Mouse (Mus musculus) c-Kit-positive CD71-negative TER-119-negative erythroid progenitor cells, embryonic 14.5 days (primary cell): ENCODE results near the gene Dpep3.

ENCODE experiments used
- DNase-seq: peaks from one replicate; pipeline ENCODE4 v3.0.0-alpha.2; 2013; ENCODE audit warnings: low read depth

Dpep3 gene

DNA sequence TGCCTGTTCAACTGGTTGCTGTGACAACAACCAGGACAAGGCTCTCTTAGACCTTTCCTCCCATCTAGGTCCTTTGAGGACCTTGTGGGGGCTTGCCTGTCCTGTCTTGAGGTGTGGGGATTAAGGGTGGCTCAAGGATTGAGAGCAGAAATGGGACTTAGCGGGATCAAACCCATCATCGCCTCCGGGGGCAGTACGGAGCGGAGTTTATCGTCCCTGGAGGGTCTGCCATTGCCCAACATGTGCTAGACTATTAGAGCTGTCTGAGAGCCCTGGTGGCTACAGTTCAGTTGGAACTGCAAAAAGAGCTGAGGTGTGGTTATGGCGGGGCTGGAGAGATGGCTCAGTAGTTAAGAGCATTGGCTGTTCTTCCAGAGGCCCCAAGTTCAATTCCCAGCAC lies 3.9 kb downstream of the Dpep3 start:
- DNase-seq: no peak

DNA sequence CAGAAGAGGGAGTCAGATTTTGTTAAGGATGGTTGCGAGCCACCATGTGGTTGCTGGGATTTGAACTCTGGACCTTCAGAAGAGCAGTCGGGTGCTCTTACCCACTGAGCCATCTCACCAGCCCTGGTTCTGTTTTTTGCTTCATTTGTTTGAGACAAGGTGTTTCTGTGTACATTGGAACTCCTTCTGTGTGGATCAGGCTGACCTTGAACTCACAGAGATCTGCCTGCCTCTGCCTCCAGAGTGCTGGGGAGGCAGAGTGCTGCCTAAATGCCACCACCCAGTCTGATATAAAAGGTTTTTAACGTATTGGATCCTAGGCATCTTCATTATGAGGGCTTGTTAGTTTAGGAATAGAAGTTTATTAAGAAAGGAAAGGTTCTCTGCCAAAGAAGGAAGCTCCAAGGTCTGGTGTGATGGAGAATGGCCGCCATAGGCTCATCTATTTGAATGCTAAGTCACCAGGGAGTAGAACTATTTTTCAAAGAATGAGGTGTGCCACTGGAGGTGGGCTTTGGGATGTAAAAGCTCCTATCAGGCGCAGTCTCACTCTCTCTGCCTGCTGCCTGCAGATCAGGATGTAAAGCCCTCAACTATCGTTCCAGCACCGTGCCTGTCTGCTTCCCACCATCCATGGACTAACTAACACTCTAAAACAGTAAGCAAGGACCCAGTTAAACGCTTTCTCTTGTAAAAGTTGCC lies 8.1 kb downstream of the Dpep3 start:
- DNase-seq: no peak

DNA sequence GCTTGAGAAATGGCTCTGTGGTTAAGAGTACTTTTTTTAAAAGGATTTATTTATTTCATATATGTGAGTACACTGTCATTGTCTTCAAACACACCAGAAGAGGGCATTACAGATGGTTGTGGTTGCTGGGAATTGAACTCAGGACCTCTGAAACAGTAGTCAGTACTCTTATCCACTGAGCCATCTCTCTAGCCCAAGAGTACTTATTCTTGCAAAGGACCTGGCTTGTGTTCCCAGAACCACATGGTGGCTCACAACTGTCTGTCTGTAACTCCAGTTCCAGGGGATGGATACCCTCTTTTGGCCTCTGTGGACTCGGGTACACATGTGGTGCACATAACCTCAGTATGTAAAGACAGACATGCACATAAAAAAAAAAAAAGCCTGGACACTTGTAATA lies 9.9 kb downstream of the Dpep3 start:
- DNase-seq: no peak

GRCm38 (mm10) chr8:105966692-105967311 lies 12.4 kb downstream of the Dpep3 start:
- DNase-seq: no peak

DNA sequence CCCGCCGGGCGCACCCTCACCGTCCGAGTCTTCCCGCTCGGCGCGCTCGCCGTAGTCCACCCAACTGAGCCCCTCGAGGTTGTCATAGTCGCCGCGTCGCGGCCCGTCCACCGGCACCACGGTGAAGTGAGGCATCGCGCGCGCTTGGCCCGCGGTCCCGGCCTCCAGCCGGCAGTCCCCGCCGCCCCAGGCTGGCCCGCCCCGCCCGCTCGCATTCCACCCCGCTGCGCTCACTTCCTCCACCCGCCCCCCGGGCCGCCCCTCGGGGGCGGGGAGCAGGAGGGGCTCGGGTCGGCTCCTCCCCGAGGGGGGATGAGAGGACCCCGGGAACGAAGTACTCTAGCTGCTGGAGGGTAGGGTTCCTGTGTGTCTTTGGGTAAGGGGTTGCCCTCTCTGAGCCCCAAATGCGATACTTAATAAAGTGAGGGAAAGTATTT lies 13.3 kb downstream of the Dpep3 start, which contains the start of gene Slc12a4:
TSS of gene Slc12a4 (minus strand) at position 193 of the 437 bp plus-strand sequence.
- peak; percentile 75 for DNase-seq

- DNase-seq: peak; percentile 53
Observed at GRCm38 (mm10) chr8:105965266-105965904, 13.8 kb downstream of the Dpep3 start.

GRCm38 (mm10) chr8:105964506-105965265 lies 14.5 kb downstream of the Dpep3 start:
- no peak for DNase-seq

- DNase-seq: no peak
Observed at GRCm38 (mm10) chr8:105961536-105961935, 17.7 kb downstream of the Dpep3 start.

DNA sequence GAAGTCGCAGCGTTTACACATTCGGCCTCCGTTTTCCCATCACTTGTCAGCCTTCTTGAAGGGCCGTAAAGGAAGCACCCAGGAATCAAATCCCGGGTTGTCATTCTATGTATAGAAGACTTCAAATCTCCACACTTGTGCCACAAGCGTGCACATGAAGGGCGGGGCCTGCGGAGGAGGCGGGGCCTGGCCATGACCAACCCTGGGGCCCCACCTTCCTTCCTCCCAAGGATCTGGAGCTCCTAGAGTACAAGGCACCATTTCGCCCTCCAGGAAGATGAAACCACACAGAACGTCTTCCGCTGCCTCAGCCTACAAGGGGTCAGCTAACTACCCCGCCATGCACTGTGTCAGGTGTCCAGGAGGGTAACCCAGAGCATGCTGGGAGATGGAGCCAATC lies 18.1 kb downstream of the Dpep3 start:
- DNase-seq: no peak

- no peak for DNase-seq
Observed at GRCm38 (mm10) chr8:105959350-105959749, 19.9 kb downstream of the Dpep3 start.

DNA sequence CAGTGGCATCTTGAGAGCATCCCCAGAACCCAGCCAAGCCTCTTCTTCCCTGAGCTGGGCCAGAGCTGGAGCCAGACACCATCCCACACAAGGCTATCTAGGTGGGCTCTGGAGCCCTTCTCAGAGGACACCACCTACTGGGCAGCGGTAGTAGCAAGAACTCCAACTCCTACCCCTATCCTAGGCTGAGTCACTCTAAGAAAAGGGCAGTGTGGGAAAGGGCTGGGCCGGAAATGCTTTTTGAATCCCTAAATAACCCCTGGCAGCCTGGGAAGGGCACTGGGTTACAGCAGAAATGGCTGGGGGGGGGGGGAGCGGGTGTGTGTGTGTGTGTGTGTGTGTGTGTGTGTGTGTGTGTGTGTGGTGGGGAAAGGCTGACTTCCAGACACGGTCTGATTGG lies 21.4 kb downstream of the Dpep3 start:
- no peak for DNase-seq

DNA sequence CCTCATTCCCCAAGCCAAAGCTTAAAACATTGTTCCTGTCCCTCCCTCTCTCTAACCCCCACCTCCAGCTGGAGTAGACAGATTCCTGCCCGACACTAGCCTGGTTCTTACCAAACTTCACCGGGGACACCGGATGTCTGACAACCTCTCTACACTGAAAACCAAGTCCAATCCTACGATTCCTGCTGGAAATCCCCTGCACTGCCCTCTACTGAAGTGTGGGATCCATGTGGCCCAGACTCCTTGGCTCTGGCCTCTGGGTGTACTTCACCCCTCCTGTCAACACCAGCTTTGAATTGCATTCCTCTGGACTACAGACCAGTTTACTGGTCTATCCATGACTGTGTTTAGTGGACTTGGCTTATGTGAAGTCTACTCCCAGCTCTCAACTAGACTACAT lies 22.7 kb downstream of the Dpep3 start:
- DNase-seq: no peak

DNA sequence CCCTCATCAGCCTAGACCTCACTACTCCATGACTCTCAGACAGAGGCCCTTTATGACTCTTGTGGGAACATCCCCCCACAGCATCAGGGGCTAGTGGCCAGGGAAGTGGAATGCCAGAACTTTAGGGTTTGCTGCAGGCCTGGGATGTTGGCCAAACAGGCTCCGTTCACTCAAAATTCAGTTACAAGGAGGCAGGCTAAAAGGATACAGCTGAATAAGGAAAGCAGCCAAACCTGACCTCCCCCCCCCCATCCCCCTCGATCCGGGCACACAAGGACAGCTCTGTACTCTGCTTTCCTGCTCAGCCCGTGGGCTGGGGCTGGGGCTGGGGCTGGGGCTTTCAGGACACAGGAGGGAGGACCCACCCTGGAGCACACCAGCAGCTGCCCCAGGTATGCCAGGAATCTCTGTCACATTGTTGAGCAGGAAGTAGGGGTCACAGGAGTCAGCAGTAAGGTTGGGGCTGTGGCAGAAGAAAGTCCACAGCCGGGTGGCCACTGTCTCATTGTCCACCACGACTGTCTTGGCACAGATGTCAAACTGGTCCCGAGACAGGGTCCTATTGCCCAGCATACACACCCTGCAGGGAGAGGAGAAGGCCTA lies 28.1 kb downstream of the Dpep3 start:
- DNase-seq: no peak

DNA sequence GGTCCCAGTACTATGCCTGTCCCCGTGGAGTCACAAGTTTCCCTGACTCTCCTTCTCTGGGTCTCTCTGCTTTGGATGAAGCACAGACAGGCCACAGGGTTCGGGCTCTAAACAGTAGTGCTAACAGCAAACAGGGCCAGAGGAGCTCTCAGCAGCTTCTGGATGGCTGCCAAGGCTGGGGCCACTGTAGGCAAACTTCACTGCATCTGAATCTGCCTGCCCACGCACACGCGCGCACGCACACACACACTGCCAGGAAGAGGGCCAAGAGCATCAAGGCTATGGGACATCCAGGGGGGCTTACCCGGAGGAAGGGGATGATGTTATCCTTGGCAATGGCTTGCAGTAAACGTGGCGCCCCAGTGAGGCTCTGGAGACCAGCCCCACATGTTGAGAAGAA lies 29.9 kb downstream of the Dpep3 start:
- DNase-seq: no peak

DNA sequence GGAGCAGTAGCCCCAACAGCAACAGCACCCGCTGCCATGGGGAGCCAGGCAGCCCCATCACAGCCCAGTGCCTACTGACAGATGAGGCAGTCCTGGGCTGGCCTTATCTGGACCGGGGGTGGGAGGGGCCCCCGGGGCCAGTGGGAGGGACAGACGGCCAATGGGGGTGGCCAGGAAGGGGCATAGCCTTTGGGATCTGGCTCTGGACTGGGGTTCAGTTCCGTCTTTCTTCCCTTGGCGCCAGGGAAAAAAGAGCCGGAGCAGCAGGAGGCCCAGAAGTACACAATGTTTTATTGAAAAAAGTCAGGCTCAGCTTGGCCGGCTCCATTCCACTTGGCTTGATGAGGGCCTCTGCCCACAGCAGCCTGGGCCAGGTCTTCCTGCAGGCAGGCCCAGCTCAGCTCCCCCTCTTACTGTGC lies 35.9 kb downstream of the Dpep3 start, which contains the start of gene Lcat:
TSS of gene Lcat (minus strand) at position 62 of the 419 bp plus-strand sequence.
- no peak for DNase-seq

DNA sequence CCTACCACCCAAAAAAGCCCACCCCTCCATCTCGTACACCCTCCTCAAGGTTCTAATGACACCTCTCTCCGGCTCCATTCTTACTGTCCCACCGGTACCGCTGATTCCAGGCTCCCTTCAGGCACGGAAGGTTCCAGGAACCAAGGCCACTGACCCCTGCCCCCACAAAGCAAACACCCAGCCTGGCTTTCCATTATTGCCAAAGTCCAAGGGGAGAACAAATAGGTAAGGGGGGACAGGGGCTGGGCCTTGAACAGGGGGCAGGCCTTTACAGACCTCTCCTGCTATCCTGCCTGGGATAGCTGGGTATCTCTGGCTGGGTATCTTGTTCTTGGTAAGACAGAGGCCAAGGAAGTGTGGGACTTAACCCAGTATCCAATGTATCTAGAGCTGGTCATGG lies 36.7 kb downstream of the Dpep3 start:
- DNase-seq: no peak

- DNase-seq: no peak
Observed at GRCm38 (mm10) chr8:105942026-105942425, 37.2 kb downstream of the Dpep3 start.

- no peak for DNase-seq
Observed at GRCm38 (mm10) chr8:105938306-105938669, 40.9 kb downstream of the Dpep3 start, which contains the start of gene Psmb10. Psmb10 (minus strand) TSS chr8:105938444.

DNA sequence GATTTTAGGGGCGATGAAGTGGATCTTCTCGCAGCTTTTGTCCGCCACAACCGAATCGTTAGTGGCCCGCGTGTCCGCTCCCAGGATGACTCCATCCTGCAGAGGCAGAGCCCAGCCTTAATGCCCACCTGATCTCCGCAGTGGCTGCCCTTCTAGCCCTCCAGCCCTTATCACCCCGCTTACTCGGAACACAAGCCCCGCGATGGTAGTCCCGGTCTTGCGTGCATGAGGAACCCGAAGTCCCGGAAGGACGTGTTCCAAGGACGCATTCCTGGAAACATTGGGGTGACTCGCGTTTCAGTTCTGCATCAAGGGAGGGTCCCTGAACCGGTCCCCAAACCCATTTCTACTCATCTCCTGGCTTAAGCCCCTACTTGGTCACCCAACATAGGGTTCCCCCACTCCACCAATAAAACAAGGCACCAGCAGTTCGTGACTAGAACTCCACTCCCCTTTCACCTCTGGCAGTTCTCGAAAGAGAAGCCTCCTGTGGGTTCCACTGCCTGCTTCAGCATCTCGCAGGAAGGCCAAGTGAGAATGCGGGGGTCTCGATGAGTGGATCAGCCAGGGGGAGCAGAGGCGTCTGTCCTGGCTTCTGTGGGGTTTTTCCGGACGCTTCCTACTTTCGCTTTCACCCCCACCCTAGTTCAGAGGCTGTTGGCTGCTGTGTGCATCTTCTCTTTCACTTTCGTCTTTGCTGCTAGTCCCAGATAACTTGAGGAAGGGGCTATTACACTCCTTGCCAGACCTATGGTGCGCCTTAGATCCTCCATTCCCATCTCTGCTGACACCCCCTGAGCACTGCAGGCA lies 41.5 kb downstream of the Dpep3 start:
- no peak for DNase-seq

GRCm38 (mm10) chr8:105936866-105937475 lies 42.3 kb downstream of the Dpep3 start:
- peak; percentile 85 for DNase-seq
